Mouse (Mus musculus) stomach, postnatal 0 days (tissue): Measurements from ENCODE around the gene Gm17657.

ENCODE experiments used
- CTCF ChIP-seq: IDR thresholded peaks from 2 replicates; pipeline ENCODE4 v1.5.1; 2016; ENCODE audit warnings: antibody characterized with exemption, low read depth, mild to moderate bottlenecking, moderate library complexity
- EP300 ChIP-seq: optimal IDR thresholded peaks from 2 replicates; pipeline ENCODE3; 2016; ENCODE audit warnings: antibody characterized with exemption

GRCm38 (mm10) chr17:29533866-29534265 lies 15.6 kb downstream of the Gm17657 start:
- no peak for TF ChIP-seq CTCF
- no peak for TF ChIP-seq EP300
